9 mouse cellular contexts compared by ENCODE assay signal in genomic region chr11:116840748-116841147, GRCm38 (mm10). TPM values are rescaled to one million over a fixed set of nuclear protein-coding genes. Genes with fewer than 3 reads are reported as not detected.
A peak's percentile ranks its signal among the peaks of the same experiment; 100 is the strongest.
DNase-seq lines count a peak whose midpoint lies in the region; ATAC-seq and TF ChIP-seq lines count a peak whose summit lies in the region.
"Had no signal": no experiment of that assay in that cellular context is flagged by ENCODE, and none has a peak within 500 bp of the region (broad histone marks: within the 10 kb centered on the region; RNA-seq: fewer than 3 reads in every experiment).

No protein-coding gene starts in this region.

- no peak for DNase-seq in forebrain, embryonic 10.5 days (ENCODE audit: extremely low spot score, low spot score)
- no peak for DNase-seq in forebrain, postnatal 0 days
- DNase-seq in liver, embryonic 14.5 days (ENCODE audit: low read depth in 3 of 3, low spot score in 3 of 3): no peak
- no peak for DNase-seq in adrenal gland, postnatal 10 days
- no peak for DNase-seq in right cerebral cortex, postnatal 10 days (ENCODE audit: low spot score in 2 of 2)
- no peak for DNase-seq in layer of hippocampus, adult 8-10 months (ENCODE audit: low spot score in 2 of 2)
- DNase-seq: adrenal gland, adult 8-10 months had no signal

- no peaks in the 10 kb centered on the region for H3K9me3 ChIP-seq in forebrain, embryonic 10.5 days
- no peaks in the 10 kb centered on the region for H3K9me3 ChIP-seq in forebrain, postnatal 0 days (ENCODE audit: low read length)
- H3K9me3 ChIP-seq in E14TG2a.4 (ENCODE audit: low read length): no peaks in the 10 kb centered on the region
- H3K9me3 ChIP-seq in forebrain, embryonic 15.5 days: no peaks in the 10 kb centered on the region
- H3K9me3 ChIP-seq in liver, embryonic 14.5 days (ENCODE audit: control insufficient read depth, low read length): no peaks in the 10 kb centered on the region

- no peak for TF ChIP-seq EP300 in liver, embryonic 14.5 days (IDR thresholded peaks at IDR 0.05; ENCODE audit: low read depth)

- H3K4me3 ChIP-seq in forebrain, embryonic 10.5 days: peak overlapping the region; percentile 89
- H3K4me3 ChIP-seq in forebrain, postnatal 0 days (ENCODE audit: low read depth, low read length): no peak overlapping the region
- H3K4me3 ChIP-seq in E14TG2a.4 (replicated peaks; ENCODE audit: low read length): peak overlapping the region; percentile 98
- H3K4me3 ChIP-seq in forebrain, embryonic 15.5 days: peak overlapping the region; percentile 93; the same call in 1 of the 2 replicates
- peak overlapping the region; percentile 41 to 93; a peak in 3 of 4 replicates for H3K4me3 ChIP-seq in liver, embryonic 14.5 days (ENCODE audit: insufficient read depth in 1 of 2, low read depth in 2 of 2, low read length in 2 of 2)

- TF ChIP-seq CTCF in forebrain, postnatal 0 days (IDR thresholded peaks at IDR 0.05; ENCODE audit: low read depth): no peak
- no peak for TF ChIP-seq CTCF in E14TG2a.4 (conservative IDR thresholded peaks at IDR 0.05; ENCODE audit: low read length)
- 0 out of 2 replicates have a peak, but pooled peaks have one; percentile 17 for TF ChIP-seq CTCF in liver, embryonic 14.5 days (IDR thresholded peaks at IDR 0.05; ENCODE audit: low read depth)

- no peaks in the 10 kb centered on the region for H3K27me3 ChIP-seq in forebrain, embryonic 10.5 days (ENCODE audit: poor library complexity, severe bottlenecking)
- H3K27me3 ChIP-seq in forebrain, postnatal 0 days (ENCODE audit: insufficient read depth, low read length): no peaks in the 10 kb centered on the region
- H3K27me3 ChIP-seq in E14TG2a.4 (ENCODE audit: insufficient read depth, low read length): no peaks in the 10 kb centered on the region
- H3K27me3 ChIP-seq in forebrain, embryonic 15.5 days: no peaks in the 10 kb centered on the region
- no peaks in the 10 kb centered on the region for H3K27me3 ChIP-seq in liver, embryonic 14.5 days (ENCODE audit: control insufficient read depth, insufficient read depth, low read length)

- H3K9ac ChIP-seq in forebrain, postnatal 0 days: no peak overlapping the region
- peak overlapping the region; percentile 25 for H3K9ac ChIP-seq in forebrain, embryonic 15.5 days (replicated peaks)
- no peak overlapping the region for H3K9ac ChIP-seq in liver, embryonic 14.5 days (replicated peaks)

- H3K36me3 ChIP-seq in forebrain, embryonic 10.5 days (replicated peaks): peaks cover 59% of the 10 kb centered on the region
- H3K36me3 ChIP-seq in forebrain, postnatal 0 days (ENCODE audit: insufficient read depth): peaks cover 49% of the 10 kb centered on the region
- H3K36me3 ChIP-seq in E14TG2a.4 (ENCODE audit: insufficient read depth, low read length): peaks cover 72% of the 10 kb centered on the region
- H3K36me3 ChIP-seq in forebrain, embryonic 15.5 days: peaks cover 54% of the 10 kb centered on the region
- peaks cover 53% of the 10 kb centered on the region for H3K36me3 ChIP-seq in liver, embryonic 14.5 days (replicated peaks; ENCODE audit: control insufficient read depth, insufficient read depth, low read depth)

- no peak for ATAC-seq in forebrain, postnatal 0 days
- no peak for ATAC-seq in forebrain, embryonic 15.5 days (replicated peaks)
- ATAC-seq in liver, embryonic 14.5 days (ENCODE audit: insufficient read depth): no peak

- no peak overlapping the region for H3K4me2 ChIP-seq in forebrain, postnatal 0 days (ENCODE audit: low read depth)
- peak overlapping the region; percentile 79 for H3K4me2 ChIP-seq in forebrain, embryonic 15.5 days (replicated peaks)
- H3K4me2 ChIP-seq in liver, embryonic 14.5 days (ENCODE audit: low read depth): peak overlapping the region; percentile 99

- WGBS in forebrain, embryonic 10.5 days: 83% methylated on average over 4 of the region's 4 CpGs
- WGBS in forebrain, postnatal 0 days: 78% methylated on average over 4 of the region's 4 CpGs
- 86% methylated on average over 4 of the region's 4 CpGs for WGBS in forebrain, embryonic 15.5 days
- 71% methylated on average over 4 of the region's 4 CpGs for WGBS in liver, embryonic 14.5 days (ENCODE audit: insufficient replicate concordance)

- no peak overlapping the region for H3K27ac ChIP-seq in forebrain, embryonic 10.5 days
- H3K27ac ChIP-seq in forebrain, postnatal 0 days (ENCODE audit: low read depth, low read length): no peak overlapping the region
- no peak overlapping the region for H3K27ac ChIP-seq in forebrain, embryonic 15.5 days (replicated peaks)
- no peak overlapping the region for H3K27ac ChIP-seq in liver, embryonic 14.5 days

- H3K4me1 ChIP-seq in forebrain, embryonic 10.5 days: peaks cover 61% of the 10 kb centered on the region
- H3K4me1 ChIP-seq in forebrain, postnatal 0 days (ENCODE audit: insufficient read depth): peaks cover 11% of the 10 kb centered on the region; the same call in 1 of the 2 replicates
- H3K4me1 ChIP-seq in E14TG2a.4 (replicated peaks; ENCODE audit: low read depth, low read length): peaks cover 79% of the 10 kb centered on the region
- peaks cover 48% of the 10 kb centered on the region for H3K4me1 ChIP-seq in forebrain, embryonic 15.5 days
- H3K4me1 ChIP-seq in liver, embryonic 14.5 days (replicated peaks; ENCODE audit: control insufficient read depth in 2 of 2, insufficient read depth in 2 of 2, low read length in 1 of 2): peaks cover 7 to 15% of the 10 kb centered on the region in 2 experiments

RNA-seq across cellular contexts. Expression of gene Mettl23, which starts 2.3 kb away (rescaled TPM):
- 64.3 and 66.5 TPM in 2 replicates for polyA plus RNA-seq in forebrain, embryonic 10.5 days (2016; fragmentation: Nextera tagmentation; extraction: Ambion mirVana)
- 40.3 and 55.4 TPM in 2 replicates for total RNA-seq in forebrain, postnatal 0 days (2014; rRNA removed)
- polyA plus RNA-seq in forebrain, postnatal 0 days (2015; fragmentation: Nextera tagmentation; extraction: Ambion mirVana): 54.2 and 69.3 TPM in 2 replicates
- polyA plus RNA-seq in forebrain, embryonic 15.5 days (2015; fragmentation: Nextera tagmentation; extraction: Ambion mirVana): 81.9 and 87.5 TPM in 2 replicates
- 12.9 and 17.5 TPM in 2 replicates for polyA plus RNA-seq in liver, embryonic 14.5 days (2012; rRNA removed)
- 37.1 and 41.0 TPM in 2 replicates for polyA plus RNA-seq in liver, embryonic 14.5 days (2014; fragmentation: Nextera tagmentation; extraction: Ambion mirVana)
- 10 to 100 TPM; 29.1 to 35.3 TPM for total RNA-seq in adrenal gland, postnatal 10 days (2021)
- total RNA-seq in layer of hippocampus, adult 8-10 months (2022): 10 to 100 TPM; 23.0 to 33.2 (median 28.8) TPM

RNA-seq across cellular contexts. Expression of gene Jmjd6, which starts 2.5 kb away (rescaled TPM):
- polyA plus RNA-seq in forebrain, embryonic 10.5 days (2016; fragmentation: Nextera tagmentation; extraction: Ambion mirVana): 91.1 and 106 TPM in 2 replicates
- total RNA-seq in forebrain, postnatal 0 days (2014; rRNA removed): 41.4 and 55.9 TPM in 2 replicates
- 48.1 and 50.1 TPM in 2 replicates for polyA plus RNA-seq in forebrain, postnatal 0 days (2015; fragmentation: Nextera tagmentation; extraction: Ambion mirVana)
- 76.7 and 78.5 TPM in 2 replicates for polyA plus RNA-seq in forebrain, embryonic 15.5 days (2015; fragmentation: Nextera tagmentation; extraction: Ambion mirVana)
- 10.7 and 14.8 TPM in 2 replicates for polyA plus RNA-seq in liver, embryonic 14.5 days (2012; rRNA removed)
- 22.4 and 24.7 TPM in 2 replicates for polyA plus RNA-seq in liver, embryonic 14.5 days (2014; fragmentation: Nextera tagmentation; extraction: Ambion mirVana)
- 10 to 100 TPM; 36.0 to 38.4 TPM for total RNA-seq in adrenal gland, postnatal 10 days (2021)
- 10 to 100 TPM; 29.1 to 36.5 (median 32.4) TPM for total RNA-seq in layer of hippocampus, adult 8-10 months (2022)

RNA-seq across cellular contexts. Expression of gene Mfsd11, which starts 11.5 kb away (rescaled TPM):
- polyA plus RNA-seq in forebrain, embryonic 10.5 days (2016; fragmentation: Nextera tagmentation; extraction: Ambion mirVana): 18.9 and 24.7 TPM in 2 replicates
- total RNA-seq in forebrain, postnatal 0 days (2014; rRNA removed): 29.9 and 38.2 TPM in 2 replicates
- 46.8 and 52.4 TPM in 2 replicates for polyA plus RNA-seq in forebrain, postnatal 0 days (2015; fragmentation: Nextera tagmentation; extraction: Ambion mirVana)
- 49.8 and 54.9 TPM in 2 replicates for polyA plus RNA-seq in forebrain, embryonic 15.5 days (2015; fragmentation: Nextera tagmentation; extraction: Ambion mirVana)
- polyA plus RNA-seq in liver, embryonic 14.5 days (2012; rRNA removed): 5.3 and 5.6 TPM in 2 replicates
- 7.4 and 10.2 TPM in 2 replicates for polyA plus RNA-seq in liver, embryonic 14.5 days (2014; fragmentation: Nextera tagmentation; extraction: Ambion mirVana)
- 10 to 100 TPM; 26.8 to 44.4 TPM for total RNA-seq in adrenal gland, postnatal 10 days (2021)
- total RNA-seq in layer of hippocampus, adult 8-10 months (2022): 10 to 100 TPM; 47.2 to 58.6 (median 51.2) TPM

RNA-seq across cellular contexts. Expression of gene Srsf2, which starts 12.1 kb away (rescaled TPM):
- polyA plus RNA-seq in forebrain, embryonic 10.5 days (2016; fragmentation: Nextera tagmentation; extraction: Ambion mirVana): 901 and 914 TPM in 2 replicates
- 249 and 262 TPM in 2 replicates for total RNA-seq in forebrain, postnatal 0 days (2014; rRNA removed)
- 477 and 486 TPM in 2 replicates for polyA plus RNA-seq in forebrain, postnatal 0 days (2015; fragmentation: Nextera tagmentation; extraction: Ambion mirVana)
- 637 and 680 TPM in 2 replicates for polyA plus RNA-seq in forebrain, embryonic 15.5 days (2015; fragmentation: Nextera tagmentation; extraction: Ambion mirVana)
- polyA plus RNA-seq in liver, embryonic 14.5 days (2012; rRNA removed): 231 and 334 TPM in 2 replicates
- 426 and 459 TPM in 2 replicates for polyA plus RNA-seq in liver, embryonic 14.5 days (2014; fragmentation: Nextera tagmentation; extraction: Ambion mirVana)
- total RNA-seq in adrenal gland, postnatal 10 days (2021): 100 to 1,000 TPM; 222 to 286 TPM
- 100 to 1,000 TPM; 177 to 189 (median 181) TPM for total RNA-seq in layer of hippocampus, adult 8-10 months (2022)

RNA-seq across cellular contexts. Expression of gene Mxra7, which starts 12.9 kb away (rescaled TPM):
- 16.5 and 18.2 TPM in 2 replicates for polyA plus RNA-seq in forebrain, embryonic 10.5 days (2016; fragmentation: Nextera tagmentation; extraction: Ambion mirVana)
- total RNA-seq in forebrain, postnatal 0 days (2014; rRNA removed): 9.8 TPM in 2 replicates
- polyA plus RNA-seq in forebrain, postnatal 0 days (2015; fragmentation: Nextera tagmentation; extraction: Ambion mirVana): 11.7 and 16.0 TPM in 2 replicates
- polyA plus RNA-seq in forebrain, embryonic 15.5 days (2015; fragmentation: Nextera tagmentation; extraction: Ambion mirVana): 7.6 and 10.7 TPM in 2 replicates
- polyA plus RNA-seq in liver, embryonic 14.5 days (2012; rRNA removed): 0.71 and 1.3 TPM in 2 replicates
- 1.1 TPM in 2 replicates for polyA plus RNA-seq in liver, embryonic 14.5 days (2014; fragmentation: Nextera tagmentation; extraction: Ambion mirVana)
- 10 to 100 TPM; 33.7 to 40.0 TPM for total RNA-seq in adrenal gland, postnatal 10 days (2021)
- 10 to 100 TPM; 18.6 to 22.1 (median 20.0) TPM for total RNA-seq in layer of hippocampus, adult 8-10 months (2022)
